Mouse (Mus musculus) layer of hippocampus, adult 9-11 months (tissue): ENCODE measurements at regions not wholly inside any gene's neighbourhood (a gene's known extent, or its start where the extent isn't known, plus 50 kb on each side); places are given as distances from the start of the nearest gene placed in this dataset.

Source experiments
- DNase-seq: peaks from one replicate; pipeline ENCODE4 v3.0.0; 2022

- DNase-seq, result no peak
Observed at GRCm38 (mm10) chr16:75663871-75664270, 71.2 kb downstream of the Rbm11 start.

GRCm38 (mm10) chr16:75667589-75667988 lies 74.9 kb downstream of the Rbm11 start:
- peak; percentile 77 for DNase-seq

- no peak for DNase-seq
Observed at GRCm38 (mm10) chr16:75672112-75672511, 79.5 kb downstream of the Rbm11 start.

GRCm38 (mm10) chr16:75675871-75676270 lies 83.2 kb downstream of the Rbm11 start:
- DNase-seq, result peak; percentile 16

- DNase-seq, result no peak
Observed at GRCm38 (mm10) chr16:75677180-75677579, 84.5 kb downstream of the Rbm11 start.
